Comparison of ENCODE assay signal across 8 mouse cellular contexts in genomic region chr1:153740145-153740544, GRCm38 (mm10). TPM values are rescaled to one million over a fixed set of nuclear protein-coding genes. Genes with fewer than 3 reads are reported as not detected.
DNase-seq lines count a peak whose midpoint lies in the region; ATAC-seq and TF ChIP-seq lines count a peak whose summit lies in the region.

Gene Rgs16 (plus strand): TSS chr1:153740349.

- H3K4me3 ChIP-seq in E14TG2a.4 (replicated peaks; ENCODE audit: low read length): peak within 1 kb of the TSS; percentile 77
- peak within 1 kb of the TSS; percentile 53 for H3K4me3 ChIP-seq in forebrain, embryonic 16.5 days (replicated peaks; ENCODE audit: low read length)

- H3K4me1 ChIP-seq in E14TG2a.4 (replicated peaks; ENCODE audit: low read depth, low read length): peaks cover 41% of the 10 kb centered on the region
- peaks cover 32% of the 10 kb centered on the region for H3K4me1 ChIP-seq in forebrain, embryonic 16.5 days (replicated peaks; ENCODE audit: control insufficient read depth, insufficient read depth, low read length)

- no peak for TF ChIP-seq CTCF in E14TG2a.4 (conservative IDR thresholded peaks at IDR 0.05; ENCODE audit: low read length)

- peaks cover 75% of the 10 kb centered on the region for H3K27me3 ChIP-seq in E14TG2a.4 (ENCODE audit: insufficient read depth, low read length)
- no peaks in the 10 kb centered on the region for H3K27me3 ChIP-seq in forebrain, embryonic 16.5 days (replicated peaks; ENCODE audit: control insufficient read depth, insufficient read depth, low read length)

- H3K4me2 ChIP-seq in forebrain, embryonic 16.5 days (ENCODE audit: low read length): peak within 1 kb of the TSS; percentile 70

- H3K9ac ChIP-seq in forebrain, embryonic 16.5 days (replicated peaks; ENCODE audit: low read depth, low read length): peak within 1 kb of the TSS; percentile 56

- H3K36me3 ChIP-seq in E14TG2a.4 (ENCODE audit: insufficient read depth, low read length): peaks cover 28% of the 10 kb centered on the region
- H3K36me3 ChIP-seq in forebrain, embryonic 16.5 days (ENCODE audit: control insufficient read depth, insufficient read depth): no peaks in the 10 kb centered on the region

- DNase-seq in cerebellum, adult 11-12 months: peak; percentile 86
- peak; percentile 56 to 72 for DNase-seq in layer of hippocampus, postnatal 10 days (ENCODE audit: low spot score in 2 of 2)
- DNase-seq in lung, postnatal 10 days: peak; percentile 91
- DNase-seq in ovary, postnatal 36 days (ENCODE audit: low spot score): peak; percentile 85
- peak; percentile 51 to 70 for DNase-seq in urinary bladder, adult 18-20 months (ENCODE audit: low spot score in 2 of 2)

- no peak within 1 kb of the TSS for H3K27ac ChIP-seq in forebrain, embryonic 16.5 days (ENCODE audit: low read length)

- no peaks in the 10 kb centered on the region for H3K9me3 ChIP-seq in E14TG2a.4 (ENCODE audit: low read length)
- H3K9me3 ChIP-seq in forebrain, embryonic 16.5 days (ENCODE audit: control insufficient read depth, low read length): no peaks in the 10 kb centered on the region

- ATAC-seq in forebrain, embryonic 16.5 days: peak; percentile 83
- peak; percentile 65 to 68 for ATAC-seq in hematopoietic stem cell, adult 5-6 weeks (replicated peaks in 1 of 2; ENCODE audit: insufficient read depth in 1 of 2, low FRiP score in 2 of 2, low TSS enrichment in 1 of 2, low read depth in 1 of 2, poor library complexity in 2 of 2, severe bottlenecking in 2 of 2)

- under 1% methylated on average over 28 of the region's 28 CpGs for WGBS in forebrain, embryonic 16.5 days

RNA-seq across cellular contexts. Expression of gene Rgs16, which starts in this region (rescaled TPM):
- 32.9 and 34.3 TPM in 2 replicates for polyA plus RNA-seq in forebrain, embryonic 16.5 days (2015; fragmentation: Nextera tagmentation; extraction: Ambion mirVana)
- 0.45 TPM in 1 of 2 replicates, not detected in the other for total RNA-seq in hematopoietic stem cell, adult 5-6 weeks (2017)
- total RNA-seq in layer of hippocampus, postnatal 10 days (2021): 1 to 10 TPM; 5.0 to 5.1 TPM

Comparison
In these comparisons a context has a peak if more than half of its experiments do, and no peak if none do; other contexts are left out.
1. Peak in ATAC-seq in hematopoietic stem cell, adult 5-6 weeks; RNA of the gene not detected or under 1 TPM.